Mouse (Mus musculus) monocyte, adult 5-6 weeks (primary cell): ENCODE data around the gene Creld2. TPM values are rescaled to one million over a fixed set of nuclear protein-coding genes. Genes with fewer than 3 reads are reported as not detected.

Source experiments
- ATAC-seq: fragments of 153-309, 156-312 bp; replicated peaks from 2 replicates; pipeline ENCODE4 v1.8.0; 2017; ENCODE audit warnings: mild to moderate bottlenecking; ENCODE audit not compliant: low TSS enrichment, insufficient number of reproducible peaks, severe bottlenecking, poor library complexity, low FRiP score
- total RNA-seq: library from RNA; stranded (forward); fragments of 200-1000, 200-491, 200-594 nt; gene quantifications from 3 replicates; pipeline ENCODE4 v1.2.3, GENCODE M21; 2017

Gene Creld2
- total RNA-seq, 1 experiment from 2014 or later, result 59.8 TPM

GRCm38 (mm10) chr15:88863695-88864231 lies 44.3 kb downstream of the Creld2 start:
- ATAC-seq, result peak; percentile 53

- no peak for ATAC-seq
Measured at GRCm38 (mm10) chr15:88864270-88865030, 45.0 kb downstream of the Creld2 start.

- no peak for ATAC-seq
Measured at GRCm38 (mm10) chr15:88865061-88865460, 45.6 kb downstream of the Creld2 start.

- ATAC-seq, result no peak
Measured at GRCm38 (mm10) chr15:88865888-88866695, 46.6 kb downstream of the Creld2 start.

GRCm38 (mm10) chr15:88866934-88867356 lies 47.5 kb downstream of the Creld2 start:
- ATAC-seq, result no peak

GRCm38 (mm10) chr15:88867368-88868023 lies 48.0 kb downstream of the Creld2 start:
- no peak for ATAC-seq

GRCm38 (mm10) chr15:88868024-88868742 lies 48.7 kb downstream of the Creld2 start:
- no peak for ATAC-seq

- no peak for ATAC-seq
Measured at GRCm38 (mm10) chr15:88870418-88871185, 51.2 kb downstream of the Creld2 start.

- no peak for ATAC-seq
Measured at GRCm38 (mm10) chr15:88874061-88874460, 54.6 kb downstream of the Creld2 start.

GRCm38 (mm10) chr15:88874477-88874876 lies 55.0 kb downstream of the Creld2 start:
- ATAC-seq, result no peak

- ATAC-seq, result no peak
Measured at GRCm38 (mm10) chr15:88875625-88876081, 56.2 kb downstream of the Creld2 start.

Other genes with a start within 250 kb of the Creld2 start
- gene Zdhhc25, start 219.3 kb upstream of the Creld2 start, total RNA-seq, result not detected in 3 replicates
- 81.7 to 95.3 TPM (median 82.8 TPM) in 3 replicates for gene Brd1, start 85.4 kb upstream of the Creld2 start, total RNA-seq
- 16.3 to 28.2 TPM (median 20.2 TPM) in 3 replicates for gene Zbed4, start 68.0 kb upstream of the Creld2 start, total RNA-seq
- gene Alg12, start 328 bp upstream of the Creld2 start, total RNA-seq, result 5.8 to 15.6 TPM (median 9.6 TPM) in 3 replicates
- gene Pim3, start 42.5 kb downstream of the Creld2 start, total RNA-seq, result 31.1 to 42.4 TPM (median 34.9 TPM) in 3 replicates
- not detected in 3 replicates for gene Ttll8, start 134.8 kb downstream of the Creld2 start, total RNA-seq
- 0.29 TPM in 1 of 3 replicates, not detected in the others for gene Mlc1, start 159.4 kb downstream of the Creld2 start, total RNA-seq
- gene Mov10l1, start 163.3 kb downstream of the Creld2 start, total RNA-seq, result not detected in 3 replicates
- gene Panx2, start 240.1 kb downstream of the Creld2 start, total RNA-seq, result not detected in 3 replicates